Mouse (Mus musculus): ENCODE measurements around the gene Cacfd1. TPM values are rescaled to one million over a fixed set of nuclear protein-coding genes. Genes with fewer than 3 reads are reported as not detected.
A peak's percentile ranks its signal among the peaks of the same experiment; 100 is the strongest.

Cacfd1 gene
- polyA plus RNA-seq, 1 experiment from 2014 or later: 47.6 TPM

DNA sequence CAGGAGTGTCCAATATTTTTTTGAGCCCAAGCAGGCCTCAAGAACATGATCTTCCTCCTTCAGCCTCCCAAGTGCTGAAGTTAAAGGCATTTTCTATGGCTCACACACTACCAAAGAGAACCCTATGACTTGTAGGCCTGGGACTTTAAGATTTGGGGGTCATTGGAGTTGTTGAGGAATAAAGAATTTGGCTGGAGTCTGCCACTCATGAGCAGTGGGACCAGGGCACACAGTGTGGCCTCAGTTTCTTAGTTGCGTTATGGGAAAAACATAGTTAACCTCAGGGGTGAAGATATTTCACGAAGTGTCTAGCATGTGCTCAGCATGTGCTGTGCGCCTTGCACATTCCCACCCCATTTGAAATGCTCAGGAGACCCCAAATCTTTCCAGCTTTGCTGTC is 16.6 kb downstream of the Cacfd1 start:
- no peak for TF ChIP-seq CTCF (IDR thresholded peaks at IDR 0.05)
- DNase-seq (ENCODE audit: low read depth, low spot score) (no peak), ATAC-seq (no peak)
- ChIA-PET POLR2A (no interaction called here), CTCF (interaction anchor here (2.4 kb wide), 1 partner anchor 9 kb away, joined by 12 read pairs; no protein-coding TSS in a partner anchor)
- in situ Hi-C loops (cut with MboI; ENCODE audit: low pct_unique_long_range_greater_than_20kb): loop anchor here (25.0 kb wide), 1 partner anchor 411 kb away; the partner anchor contains the start of genes Brd3os and Vav2
- H3K27me3 ChIP-seq: peaks cover 6% of the 10 kb centered on the region

DNA sequence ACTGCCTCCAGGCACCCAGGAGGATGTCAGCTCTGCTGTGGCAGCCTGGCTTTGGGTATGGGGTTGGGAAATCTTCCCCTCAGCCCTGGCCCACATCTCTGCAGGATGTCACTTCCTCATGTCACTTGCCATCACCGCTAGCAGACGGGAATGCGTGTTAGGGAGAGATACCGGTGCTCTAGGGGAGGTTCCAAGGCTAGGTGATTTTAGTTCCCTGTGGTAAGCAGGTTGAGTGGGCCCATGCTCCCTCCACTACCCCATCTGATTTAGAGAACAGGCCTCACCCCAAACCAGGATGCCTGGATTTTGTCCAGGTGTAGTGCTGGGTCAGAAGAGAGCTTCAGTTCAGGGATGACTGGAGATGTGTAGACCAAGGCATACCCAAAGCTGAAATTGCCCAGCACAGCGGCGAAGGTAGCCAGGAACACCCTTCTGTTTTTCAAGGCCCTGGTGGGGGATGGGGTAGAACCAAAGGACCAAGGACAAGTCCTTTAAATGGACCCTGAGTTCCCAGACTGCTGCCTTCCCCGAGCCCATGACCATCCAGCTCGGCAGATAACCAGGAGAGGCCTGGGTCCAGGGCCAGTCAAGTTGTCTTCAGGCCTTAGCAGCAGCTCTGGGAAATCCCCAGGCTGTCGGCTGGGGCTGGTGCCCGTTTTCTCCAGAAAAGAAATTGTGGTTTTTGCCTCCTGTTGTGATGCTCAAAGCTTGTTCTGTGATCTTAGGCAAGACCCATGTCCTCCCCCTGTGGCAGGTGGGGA is 17.3 kb downstream of the Cacfd1 start:
- ChIA-PET CTCF (interaction anchor here (2.4 kb wide), 1 partner anchor 10 kb away, joined by 12 read pairs; no protein-coding TSS in a partner anchor), POLR2A (no interaction called here)
- ATAC-seq: no peak
- TF ChIP-seq CTCF (IDR thresholded peaks at IDR 0.05): no peak
- H3K27me3 ChIP-seq: peaks cover 6% of the 10 kb centered on the region
- no peak for DNase-seq (ENCODE audit: low read depth, low spot score)
- in situ Hi-C loops (cut with MboI; ENCODE audit: low pct_unique_long_range_greater_than_20kb): loop anchor here (25.0 kb wide), 1 partner anchor 410 kb away; the partner anchor contains the start of genes Brd3os and Vav2

DNA sequence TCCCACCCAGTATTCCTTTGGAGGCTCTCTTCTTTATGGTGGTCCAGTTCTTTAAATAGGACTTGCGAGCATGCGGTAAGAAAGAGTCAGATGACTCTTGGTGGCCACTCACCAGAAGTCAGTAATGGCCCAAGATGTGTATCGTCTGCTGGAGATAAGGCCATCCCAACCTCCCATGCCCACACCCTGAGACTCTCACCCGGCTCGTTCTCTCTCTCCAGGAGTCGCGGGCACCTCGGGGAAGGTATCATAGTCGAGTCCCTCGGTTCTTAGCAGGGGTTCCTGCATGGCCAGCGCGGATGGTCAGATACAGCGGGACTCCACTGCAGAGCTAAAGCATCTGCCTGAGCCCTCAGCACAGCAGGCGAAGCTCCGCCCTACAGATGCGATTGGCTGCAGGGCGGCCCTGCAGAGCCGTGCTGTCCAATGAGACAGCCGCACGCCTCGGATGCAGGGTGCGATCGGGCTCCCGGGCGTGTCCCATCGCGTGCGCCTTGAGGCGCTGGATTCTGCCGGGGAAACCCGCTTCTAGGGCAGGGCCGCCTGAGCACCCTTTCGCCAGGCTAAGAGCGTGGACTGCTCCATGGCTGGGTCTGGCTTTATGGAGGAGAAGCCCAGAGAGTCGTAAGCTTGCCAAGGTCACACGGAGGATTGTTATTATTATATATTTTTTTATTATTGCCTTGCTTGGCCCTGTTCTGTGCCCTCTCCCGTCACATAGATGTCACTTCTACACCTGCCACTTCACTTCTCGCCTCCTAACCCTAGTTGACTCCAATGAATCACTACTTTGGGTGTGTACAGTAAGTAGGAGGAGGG is 18.1 kb downstream of the Cacfd1 start, which contains the start of gene Slc2a6:
Gene Slc2a6 (minus strand): TSS at position 381 of the 819 bp plus-strand sequence.
- TF ChIP-seq CTCF (IDR thresholded peaks at IDR 0.05): no peak
- ChIA-PET POLR2A (interaction anchor here (0.7 kb wide), 1 partner anchor 22 kb away, joined by 3 read pairs; no protein-coding TSS in a partner anchor), CTCF (interaction anchor here (2.4 kb wide), 1 partner anchor 11 kb away, joined by 12 read pairs; no protein-coding TSS in a partner anchor)
- H3K27me3 ChIP-seq: peaks cover 6% of the 10 kb centered on the region
- DNase-seq (ENCODE audit: low read depth, low spot score): no peak
- peak; percentile 90 for ATAC-seq
- in situ Hi-C loops (cut with MboI; ENCODE audit: low pct_unique_long_range_greater_than_20kb): loop anchor here (25.0 kb wide), 1 partner anchor 409 kb away; the partner anchor contains the start of genes Brd3os and Vav2

DNA sequence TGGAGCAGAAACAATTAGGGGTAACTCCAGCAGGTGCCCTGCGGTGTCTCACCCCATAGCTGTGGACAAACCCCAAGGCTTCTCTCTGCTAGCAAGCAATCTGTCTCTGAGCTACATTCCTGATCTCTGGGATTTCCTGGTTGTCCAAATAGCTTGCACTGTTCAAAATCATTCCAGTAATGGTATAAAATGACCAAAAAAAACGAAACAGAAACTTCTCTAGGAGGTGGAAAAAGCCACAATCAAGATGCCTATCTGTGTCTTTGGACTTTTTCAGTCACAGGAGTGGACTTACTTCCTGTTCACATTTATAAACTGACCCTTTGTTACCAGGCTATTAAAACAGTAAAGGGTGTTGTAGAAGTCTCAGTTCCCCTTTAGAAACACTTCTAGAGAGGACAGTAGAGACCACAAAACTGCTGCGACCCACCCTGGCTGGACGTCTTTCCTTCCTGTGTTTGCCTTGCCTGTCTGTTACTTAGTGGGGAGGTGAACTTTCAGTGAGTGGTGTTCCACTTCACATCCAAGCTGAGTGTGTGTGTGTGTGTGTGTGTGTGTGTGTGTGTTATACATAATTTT is 18.8 kb downstream of the Cacfd1 start:
- H3K27me3 ChIP-seq: peaks cover 6% of the 10 kb centered on the region
- ChIA-PET POLR2A (interaction anchor here (0.7 kb wide), 1 partner anchor 23 kb away, joined by 3 read pairs; no protein-coding TSS in a partner anchor), CTCF (interaction anchor here (2.4 kb wide), 1 partner anchor 11 kb away, joined by 12 read pairs; no protein-coding TSS in a partner anchor)
- in situ Hi-C loops (cut with MboI; ENCODE audit: low pct_unique_long_range_greater_than_20kb): loop anchor here (25.0 kb wide), 1 partner anchor 409 kb away; the partner anchor contains the start of genes Brd3os and Vav2
- DNase-seq (ENCODE audit: low read depth, low spot score) (no peak), ATAC-seq (no peak)
- no peak for TF ChIP-seq CTCF (IDR thresholded peaks at IDR 0.05)

DNA sequence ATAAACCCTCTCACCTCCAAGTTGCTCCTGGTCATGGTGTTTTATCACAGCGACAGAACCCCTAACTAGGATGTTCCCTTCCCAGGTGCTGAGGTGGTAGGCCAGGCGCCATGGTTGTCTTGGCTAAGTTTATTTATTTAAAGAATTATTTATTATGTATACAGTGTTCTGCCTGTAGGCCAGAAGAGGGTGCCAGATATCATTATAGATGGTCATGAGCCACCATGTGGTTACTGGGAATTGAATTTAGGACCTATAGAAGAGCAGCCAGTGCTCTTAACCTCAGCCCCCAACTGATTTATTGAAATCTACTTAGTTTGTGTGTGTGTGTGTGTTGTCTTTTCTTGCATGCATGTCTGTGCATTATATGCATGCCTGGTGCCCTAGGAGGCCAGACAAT is 22.6 kb downstream of the Cacfd1 start:
- no peak for ATAC-seq
- CTCF ChIA-PET: interaction anchor here (2.3 kb wide), 1 partner anchor 15 kb away, joined by 14 read pairs; no protein-coding TSS in a partner anchor
- in situ Hi-C loops (cut with MboI; ENCODE audit: low pct_unique_long_range_greater_than_20kb): loop anchor here (25.0 kb wide), 1 partner anchor 405 kb away; the partner anchor contains the start of genes Brd3os and Vav2
- no peak for TF ChIP-seq CTCF (IDR thresholded peaks at IDR 0.05)
- POLR2A ChIA-PET: interaction anchor here (0.7 kb wide), 1 partner anchor 233 kb away, joined by 4 read pairs; no protein-coding TSS in a partner anchor
- DNase-seq (ENCODE audit: low read depth, low spot score): no peak
- H3K27me3 ChIP-seq: peaks cover 9% of the 10 kb centered on the region

DNA sequence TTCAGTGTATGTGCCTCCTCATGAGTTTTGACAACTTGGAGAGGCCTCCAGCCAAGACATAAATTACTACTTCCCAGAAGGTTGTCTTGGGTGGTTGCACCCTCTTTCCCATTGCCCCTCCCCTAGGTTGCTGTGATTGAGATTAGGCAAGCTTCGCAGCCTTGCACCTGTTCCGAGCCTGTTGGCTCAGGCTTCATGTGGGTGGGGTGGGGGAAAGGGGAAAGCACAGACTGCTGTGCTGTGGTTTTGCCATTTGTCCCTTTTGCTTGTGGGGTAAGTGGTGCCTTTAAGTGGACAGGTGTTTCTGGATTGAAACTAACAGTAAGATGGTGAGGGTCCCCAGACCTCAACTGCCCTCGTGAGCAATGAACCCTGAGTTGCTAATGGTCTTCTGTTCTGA is 26.3 kb downstream of the Cacfd1 start:
- DNase-seq (ENCODE audit: low read depth, low spot score) (no peak), ATAC-seq (no peak)
- H3K27me3 ChIP-seq: peaks cover 7% of the 10 kb centered on the region
- CTCF ChIA-PET: interaction anchor here (4.7 kb wide), 1 partner anchor 18 kb away, joined by 33 read pairs; no protein-coding TSS in a partner anchor
- in situ Hi-C loops (cut with MboI; ENCODE audit: low pct_unique_long_range_greater_than_20kb): loop anchor here (25.0 kb wide), 1 partner anchor 401 kb away; the partner anchor contains the start of genes Brd3os and Vav2
- TF ChIP-seq CTCF (IDR thresholded peaks at IDR 0.05): no peak
- POLR2A ChIA-PET: no interaction called here

DNA sequence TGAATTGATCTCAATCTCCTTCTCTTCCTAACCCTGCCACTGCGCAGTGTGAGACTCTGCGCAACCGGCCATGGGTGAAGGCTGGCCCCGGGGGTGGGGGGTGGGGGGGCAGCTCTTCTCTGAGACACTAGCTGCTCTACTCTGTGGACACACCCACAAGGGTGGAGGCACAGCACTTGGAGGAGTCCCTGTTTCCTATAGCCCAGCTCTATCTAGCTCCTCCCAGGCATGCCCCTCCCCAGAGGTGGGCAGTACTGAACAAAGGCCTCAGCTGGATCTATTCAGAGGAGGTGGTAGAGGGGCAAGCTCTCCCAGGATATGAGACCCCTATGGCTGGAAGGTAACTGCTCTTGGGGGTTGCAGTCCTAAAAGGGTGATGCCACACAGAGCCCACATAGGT is 27.3 kb downstream of the Cacfd1 start:
- ChIA-PET POLR2A (no interaction called here), CTCF (interaction anchor here (1.9 to 4.7 kb wide), 2 partner anchors 17 to 19 kb away, joined by 4 to 33 read pairs; no protein-coding TSS in a partner anchor)
- H3K27me3 ChIP-seq: peaks cover 7% of the 10 kb centered on the region
- in situ Hi-C loops (cut with MboI; ENCODE audit: low pct_unique_long_range_greater_than_20kb): loop anchor here (25.0 kb wide), 1 partner anchor 400 kb away; the partner anchor contains the start of genes Brd3os and Vav2
- no peak for ATAC-seq
- no peak for DNase-seq (ENCODE audit: low read depth, low spot score)
- TF ChIP-seq CTCF (IDR thresholded peaks at IDR 0.05): no peak

DNA sequence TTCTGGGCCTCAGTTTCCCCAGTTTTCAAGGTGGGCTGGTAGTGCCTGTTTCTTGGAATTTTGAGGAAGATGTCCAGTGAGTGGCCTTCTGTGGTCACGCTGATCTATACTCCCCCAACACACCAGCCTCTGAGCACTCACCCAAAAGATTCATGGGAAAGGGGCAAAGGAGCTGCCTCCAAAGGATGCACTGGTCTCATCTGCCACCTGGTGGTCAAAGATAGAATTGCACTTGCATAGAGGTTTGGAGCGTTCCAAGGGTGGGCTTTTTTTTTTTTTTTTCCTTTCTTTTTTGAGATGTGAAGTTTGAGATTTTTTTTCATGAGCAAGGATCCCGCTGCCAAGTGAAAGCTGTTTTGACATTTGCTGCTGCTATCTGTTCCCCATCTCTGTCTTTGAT is 28.9 kb downstream of the Cacfd1 start:
- peak; percentile 80 for TF ChIP-seq CTCF (IDR thresholded peaks at IDR 0.05)
- no peak for ATAC-seq
- H3K27me3 ChIP-seq: peaks cover 7% of the 10 kb centered on the region
- in situ Hi-C loops (cut with MboI; ENCODE audit: low pct_unique_long_range_greater_than_20kb): loop anchor here (25.0 kb wide), 1 partner anchor 399 kb away; the partner anchor contains the start of genes Brd3os and Vav2
- ChIA-PET CTCF (interaction anchor here (1.0 to 4.7 kb wide), 12 partner anchors 14 to 391 kb away, joined by 3 to 33 read pairs (median 4); no protein-coding TSS in a partner anchor), POLR2A (interaction anchor here (0.6 to 1.6 kb wide), 3 partner anchors 21 to 388 kb away, joined by 3 to 5 read pairs (median 4); no protein-coding TSS in a partner anchor)
- no peak for DNase-seq (ENCODE audit: low read depth, low spot score)

DNA sequence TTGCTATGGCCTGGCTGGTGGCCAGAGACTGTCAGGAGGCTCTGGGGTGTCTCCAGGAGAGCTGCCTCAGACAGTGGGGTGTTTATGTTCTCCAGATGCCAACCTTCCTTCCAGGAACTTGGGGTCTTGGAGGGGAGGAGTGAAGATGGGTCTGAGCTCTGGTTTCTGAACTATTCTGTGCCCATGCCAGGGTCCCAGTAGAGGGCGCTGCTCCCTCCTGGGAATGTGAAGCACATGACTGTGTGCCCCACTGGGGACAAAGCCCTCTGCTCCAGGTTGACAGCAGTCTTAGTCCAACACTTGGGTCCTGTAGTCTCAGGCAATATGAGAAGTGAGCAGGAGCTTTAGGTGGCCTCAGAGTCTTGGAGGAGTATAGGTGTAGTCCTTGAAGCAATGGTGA is 29.6 kb downstream of the Cacfd1 start:
- POLR2A ChIA-PET: interaction anchor here (0.8 to 1.6 kb wide), 3 partner anchors 22 to 130 kb away, joined by 3 to 5 read pairs (median 4); no protein-coding TSS in a partner anchor
- DNase-seq (ENCODE audit: low read depth, low spot score): no peak

More for the DNA sequence above, 29.6 kb downstream of the Cacfd1 start:
- in situ Hi-C loops (cut with MboI; ENCODE audit: low pct_unique_long_range_greater_than_20kb): loop anchor here (25.0 kb wide), 1 partner anchor 398 kb away; the partner anchor contains the start of genes Brd3os and Vav2
- CTCF ChIA-PET: interaction anchor here (1.0 to 4.7 kb wide), 12 partner anchors 21 to 392 kb away, joined by 3 to 33 read pairs (median 4); no protein-coding TSS in a partner anchor
- no peak for ATAC-seq
- H3K27me3 ChIP-seq: peaks cover 4% of the 10 kb centered on the region
- peak; percentile 40 for TF ChIP-seq CTCF (IDR thresholded peaks at IDR 0.05)

All from Patski (cell line).